ENCODE assay signal across 19 mouse cellular contexts in genomic region chr4:9124586-9125232, GRCm38 (mm10).
DNase-seq lines count a peak whose midpoint lies in the region; ATAC-seq and TF ChIP-seq lines count a peak whose summit lies in the region.
"Had no signal": no experiment of that assay in that cellular context is flagged by ENCODE, and none has a peak within 500 bp of the region (broad histone marks: within the 10 kb centered on the region; RNA-seq: fewer than 3 reads in every experiment).

No protein-coding gene starts in this region.

- H3K27me3 ChIP-seq in forebrain, embryonic 10.5 days (ENCODE audit: poor library complexity, severe bottlenecking): no peaks in the 10 kb centered on the region
- no peaks in the 10 kb centered on the region for H3K27me3 ChIP-seq in forebrain, postnatal 0 days (ENCODE audit: insufficient read depth, low read length)
- no peaks in the 10 kb centered on the region for H3K27me3 ChIP-seq in intestine, embryonic 16.5 days (replicated peaks; ENCODE audit: control insufficient read depth, insufficient read depth, low read length)
- H3K27me3 ChIP-seq: hindbrain, embryonic 12.5 days; midbrain, embryonic 15.5 days had no signal

- TF ChIP-seq POLR2A in bone marrow macrophage, adult 2 months (IDR thresholded peaks at IDR 0.05; ENCODE audit: borderline replicate concordance, low read depth, low read length): no peak

- no peak for TF ChIP-seq CTCF in forebrain, postnatal 0 days (IDR thresholded peaks at IDR 0.05; ENCODE audit: low read depth)
- TF ChIP-seq CTCF in bone marrow macrophage, adult 2 months (IDR thresholded peaks at IDR 0.05; ENCODE audit: low read depth, low read length): 0 out of 2 replicates have a peak, but pooled peaks have one; percentile 7

- peaks cover 10% of the 10 kb centered on the region for H3K4me1 ChIP-seq in forebrain, embryonic 10.5 days
- H3K4me1 ChIP-seq in forebrain, postnatal 0 days (ENCODE audit: insufficient read depth): no peaks in the 10 kb centered on the region
- peaks cover 22% of the 10 kb centered on the region for H3K4me1 ChIP-seq in bone marrow macrophage, adult 2 months (ENCODE audit: control insufficient read depth, insufficient read depth, low read length)
- H3K4me1 ChIP-seq in intestine, embryonic 16.5 days (ENCODE audit: control insufficient read depth, insufficient read depth, low read length): peaks cover 9% of the 10 kb centered on the region
- H3K4me1 ChIP-seq: midbrain, embryonic 15.5 days had no signal

- WGBS in forebrain, embryonic 10.5 days: 87% methylated on average over 4 of the region's 4 CpGs
- WGBS in forebrain, postnatal 0 days: 97% methylated on average over 4 of the region's 4 CpGs
- WGBS in intestine, embryonic 16.5 days: 84% methylated on average over 4 of the region's 4 CpGs

- no peaks in the 10 kb centered on the region for H3K36me3 ChIP-seq in forebrain, embryonic 10.5 days (replicated peaks)
- H3K36me3 ChIP-seq in forebrain, postnatal 0 days (ENCODE audit: insufficient read depth): no peaks in the 10 kb centered on the region
- no peaks in the 10 kb centered on the region for H3K36me3 ChIP-seq in intestine, embryonic 16.5 days (ENCODE audit: control insufficient read depth, insufficient read depth, low read length)
- H3K36me3 ChIP-seq: hindbrain, embryonic 12.5 days; midbrain, embryonic 15.5 days had no signal

- no peak for DNase-seq in forebrain, embryonic 10.5 days (ENCODE audit: extremely low spot score, low spot score)
- DNase-seq in forebrain, postnatal 0 days: no peak
- DNase-seq in retina, postnatal 1 day: peak; percentile 58
- DNase-seq in layer of hippocampus, adult 9-10 months (ENCODE audit: low spot score): no peak
- DNase-seq in embryo, embryonic 11 days: no peak
- DNase-seq: adrenal gland, postnatal 10 days; layer of hippocampus, adult 9-11 months; lung, adult 2 months; lung, postnatal 10 days; right cerebral cortex, postnatal 25 days had no signal

- H3K9me3 ChIP-seq in forebrain, embryonic 10.5 days: no peaks in the 10 kb centered on the region
- no peaks in the 10 kb centered on the region for H3K9me3 ChIP-seq in forebrain, postnatal 0 days (ENCODE audit: low read length)
- H3K9me3 ChIP-seq in intestine, embryonic 16.5 days (ENCODE audit: control insufficient read depth, low read length): no peaks in the 10 kb centered on the region
- H3K9me3 ChIP-seq: hindbrain, embryonic 12.5 days; midbrain, embryonic 15.5 days had no signal

- H3K27ac ChIP-seq in forebrain, embryonic 10.5 days: 0 out of 2 replicates have a peak overlapping the region, but pooled peaks have one; percentile 30
- H3K27ac ChIP-seq in forebrain, postnatal 0 days (ENCODE audit: low read depth, low read length): no peak overlapping the region
- no peak overlapping the region for H3K27ac ChIP-seq in bone marrow macrophage, adult 2 months (ENCODE audit: insufficient read depth, low read depth, low read length)
- peak overlapping the region; percentile 62 for H3K27ac ChIP-seq in intestine, embryonic 16.5 days (ENCODE audit: low read length)
- H3K27ac ChIP-seq: gastrocnemius, adult 2 months; hindbrain, embryonic 12.5 days; liver, embryonic 14.5 days; macrophage; midbrain, embryonic 15.5 days had no signal

- H3K9ac ChIP-seq in forebrain, postnatal 0 days: no peak overlapping the region
- no peak overlapping the region for H3K9ac ChIP-seq in intestine, embryonic 16.5 days (ENCODE audit: low read depth, low read length)
- H3K9ac ChIP-seq: hindbrain, embryonic 12.5 days; liver, embryonic 14.5 days; midbrain, embryonic 15.5 days had no signal

- ATAC-seq in forebrain, postnatal 0 days: no peak
- ATAC-seq in intestine, embryonic 16.5 days: peak; percentile 90
- ATAC-seq: CD4-positive, CD25-positive, alpha-beta regulatory T cell, adult 4 months; forebrain, embryonic 14.5 days had no signal

- H3K4me2 ChIP-seq in forebrain, postnatal 0 days (ENCODE audit: low read depth): no peak overlapping the region
- H3K4me2 ChIP-seq in intestine, embryonic 16.5 days (ENCODE audit: low read depth, low read length): no peak overlapping the region
- H3K4me2 ChIP-seq: hindbrain, embryonic 12.5 days; midbrain, embryonic 15.5 days had no signal

- H3K4me3 ChIP-seq in forebrain, embryonic 10.5 days: no peak overlapping the region
- no peak overlapping the region for H3K4me3 ChIP-seq in forebrain, postnatal 0 days (ENCODE audit: low read depth, low read length)
- no peak overlapping the region for H3K4me3 ChIP-seq in bone marrow macrophage, adult 2 months (ENCODE audit: insufficient read depth, low read length)
- no peak overlapping the region for H3K4me3 ChIP-seq in intestine, embryonic 16.5 days (ENCODE audit: low read length)
- H3K4me3 ChIP-seq: gastrocnemius, adult 2 months; hindbrain, embryonic 12.5 days; midbrain, embryonic 15.5 days had no signal

Comparison
In these comparisons a context has a peak if more than half of its experiments do, and no peak if none do; other contexts are left out.
1. H3K27ac ChIP-seq: peak in forebrain, embryonic 10.5 days (single experiment) and intestine, embryonic 16.5 days (single experiment); none in forebrain, postnatal 0 days (single experiment) and bone marrow macrophage, adult 2 months (single experiment).